Mouse (Mus musculus): ENCODE results near the gene Mogs.

Mogs gene

DNA sequence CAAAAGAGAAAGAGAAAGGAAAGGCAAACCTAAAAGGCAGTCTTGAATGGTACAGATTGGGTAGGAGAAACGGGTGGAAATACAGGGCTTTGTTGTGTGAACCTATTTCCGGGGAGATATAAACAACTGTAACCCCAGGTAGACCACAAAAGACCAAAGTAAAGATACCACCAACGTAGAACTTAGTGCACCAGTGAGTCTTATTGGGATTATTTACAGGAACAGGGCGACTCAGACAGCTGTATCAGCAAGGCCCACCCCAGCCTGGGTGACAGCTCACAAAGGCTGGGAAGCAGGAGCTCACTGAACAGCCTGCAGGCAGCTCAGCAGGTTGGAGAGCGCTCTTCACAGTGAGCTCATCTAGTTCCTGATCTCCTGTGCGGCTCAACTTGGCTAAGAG, 19.3 kb upstream of the Mogs start:
- DNase-seq (ENCODE audit: low spot score), result no peak

GRCm38 (mm10) chr6:83098411-83098810, 16.9 kb upstream of the Mogs start:
- DNase-seq (ENCODE audit: low spot score), result no peak

DNA sequence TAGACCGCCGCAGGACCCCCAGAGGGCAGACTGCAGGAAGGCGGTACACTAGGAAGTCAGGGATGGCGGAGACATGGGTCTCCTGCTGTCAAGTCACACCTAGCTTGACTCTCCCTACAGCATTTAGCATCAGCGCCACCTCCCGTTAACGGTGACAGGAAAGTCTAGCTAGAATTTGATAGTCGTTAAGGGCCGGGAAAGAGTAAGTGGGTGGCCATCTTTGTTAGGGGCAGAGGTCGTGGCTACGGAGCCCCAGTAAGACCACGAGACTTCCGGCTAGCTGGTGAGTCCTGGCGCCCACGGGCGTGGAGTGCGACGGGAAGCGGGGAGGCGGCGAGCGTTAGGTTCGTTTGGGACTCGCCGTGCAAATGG, 14.0 kb upstream of the Mogs start, which contains the start of the genes Ccdc142 and Gm42688:
TSS of gene Ccdc142 (plus strand) at position 286 of the 372 bp plus-strand sequence.
TSS of gene Gm42688 (plus strand) at position 302 of the 372 bp plus-strand sequence.
- DNase-seq (ENCODE audit: low spot score), result peak; percentile 87

- DNase-seq (ENCODE audit: low spot score), result peak; percentile 73
Measured at GRCm38 (mm10) chr6:83101688-83102556, 13.4 kb upstream of the Mogs start.

DNA sequence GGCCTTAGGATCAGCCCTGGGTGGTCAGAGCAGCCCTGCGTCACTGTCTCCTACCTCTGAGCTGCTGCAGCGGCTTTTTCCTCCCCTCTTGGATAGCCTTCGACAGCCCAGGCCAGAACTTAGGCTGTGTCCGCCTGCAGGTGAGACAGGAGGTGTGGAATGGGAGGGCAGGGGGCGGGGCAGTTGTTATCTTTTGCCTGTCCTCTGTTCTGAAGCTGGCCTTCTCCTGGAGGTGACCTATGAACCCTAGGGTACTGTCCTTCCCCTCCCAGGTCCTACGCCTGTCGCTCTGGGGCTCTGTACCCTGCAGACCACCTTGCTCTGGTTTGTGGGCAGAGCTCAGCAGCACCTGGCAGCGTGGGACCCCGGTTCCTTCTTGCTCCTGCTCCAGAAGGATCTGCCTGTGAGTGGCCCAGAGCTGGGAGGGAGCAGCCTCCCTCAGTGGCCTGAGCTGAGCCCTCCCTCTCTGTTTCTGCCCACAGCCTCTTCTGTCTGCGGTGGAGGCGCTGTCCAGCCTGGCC, 12.1 kb upstream of the Mogs start:
- no peak for DNase-seq (ENCODE audit: low spot score)

DNA sequence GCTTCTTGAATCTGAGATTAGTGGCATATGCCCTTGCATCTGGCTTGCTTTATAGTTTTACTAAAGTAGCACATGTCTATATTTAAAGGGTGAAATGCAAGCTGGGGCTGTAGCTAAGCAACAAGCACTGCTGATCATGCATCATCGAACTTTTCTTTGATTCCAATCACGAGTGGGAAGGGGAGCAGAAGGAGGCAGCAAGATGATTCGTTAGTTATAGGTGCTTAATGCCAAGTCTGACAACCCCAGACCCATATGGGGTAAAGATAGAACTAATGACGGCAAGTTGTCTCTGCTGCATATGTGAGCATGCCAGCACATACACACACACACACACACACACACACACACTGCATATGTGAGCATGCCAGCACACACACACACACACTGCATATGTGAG, 11.1 kb upstream of the Mogs start:
- DNase-seq (ENCODE audit: low spot score), result no peak

- DNase-seq (ENCODE audit: low spot score), result peak; percentile 77
Measured at GRCm38 (mm10) chr6:83107566-83108400, 7.5 kb upstream of the Mogs start.

- peak; percentile 81 for DNase-seq (ENCODE audit: low spot score)
Measured at GRCm38 (mm10) chr6:83108762-83109668, 6.3 kb upstream of the Mogs start, which contains the start of gene Mrpl53. Mrpl53 (plus strand) TSS chr6:83109040.

DNA sequence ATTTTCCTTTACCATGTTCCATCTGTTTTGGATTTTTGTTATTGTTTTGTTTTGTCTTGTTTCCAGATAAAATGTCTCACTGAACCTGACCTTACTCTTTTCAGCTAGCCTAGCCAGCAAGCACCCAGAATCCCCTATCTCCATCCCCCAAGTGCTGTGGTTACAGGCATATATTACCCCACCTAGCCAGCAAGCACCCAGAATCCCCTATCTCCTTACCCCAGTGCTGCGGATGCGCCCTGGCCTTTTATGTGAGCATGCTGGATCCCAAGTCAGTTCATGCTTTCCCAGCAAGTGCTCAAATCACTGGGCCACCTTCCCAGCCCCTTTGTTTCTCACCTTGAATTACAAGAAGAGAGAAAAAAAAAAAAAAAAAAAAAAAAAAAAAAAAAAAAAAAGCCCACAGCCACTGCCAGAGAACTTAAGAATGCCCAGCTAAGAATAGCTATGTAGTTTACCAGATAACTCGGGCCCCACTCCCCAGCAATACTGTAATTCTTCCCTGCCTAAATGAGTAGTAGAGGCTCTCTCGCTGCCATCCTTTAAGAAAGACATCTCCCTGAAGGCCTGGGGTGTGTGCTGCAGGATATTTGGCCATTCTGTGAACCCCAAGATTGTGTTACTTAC, 3.7 kb upstream of the Mogs start:
- DNase-seq (ENCODE audit: low spot score), result no peak

- no peak for DNase-seq (ENCODE audit: low spot score)
Measured at GRCm38 (mm10) chr6:83115682-83116372, 531 bp downstream of the Mogs start.

DNA sequence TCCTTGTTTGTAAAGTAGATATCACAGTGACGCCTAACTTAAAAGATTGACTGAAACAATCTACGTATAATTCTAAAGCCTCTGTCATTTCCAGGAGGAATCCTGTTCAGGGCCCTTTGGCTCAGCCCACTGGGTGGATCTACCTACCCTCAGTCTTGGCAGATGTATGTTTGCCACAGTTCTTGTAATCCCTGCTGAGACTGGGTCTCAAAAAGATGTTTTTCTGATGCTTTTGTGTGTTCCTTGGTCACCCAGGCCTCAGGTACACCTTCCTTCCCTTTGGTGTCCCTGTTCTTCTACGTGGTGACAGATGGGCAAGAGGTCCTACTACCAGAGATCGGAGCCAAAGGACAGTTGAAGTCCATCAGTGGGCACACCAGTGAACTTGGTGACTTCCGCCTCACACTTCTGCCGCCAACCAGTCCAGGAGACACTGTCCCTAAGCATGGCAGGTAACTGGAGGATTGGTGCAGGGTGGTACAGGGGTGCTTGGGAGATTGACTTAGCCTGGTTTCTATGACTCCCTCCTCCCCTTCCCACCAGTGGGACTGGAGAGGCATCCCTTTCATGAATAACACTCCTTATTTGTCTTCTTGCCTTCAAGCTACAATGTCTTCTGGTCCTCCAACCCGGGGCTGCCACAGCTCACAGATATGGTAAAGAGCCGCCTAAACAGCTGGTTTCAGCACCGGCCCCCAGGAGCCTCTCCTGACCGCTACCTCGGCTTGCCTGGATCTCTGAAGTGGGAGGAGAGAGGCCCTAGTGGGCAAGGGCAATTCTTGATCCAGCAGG, 1.3 kb downstream of the Mogs start:
- no peak for DNase-seq (ENCODE audit: low spot score)

DNA sequence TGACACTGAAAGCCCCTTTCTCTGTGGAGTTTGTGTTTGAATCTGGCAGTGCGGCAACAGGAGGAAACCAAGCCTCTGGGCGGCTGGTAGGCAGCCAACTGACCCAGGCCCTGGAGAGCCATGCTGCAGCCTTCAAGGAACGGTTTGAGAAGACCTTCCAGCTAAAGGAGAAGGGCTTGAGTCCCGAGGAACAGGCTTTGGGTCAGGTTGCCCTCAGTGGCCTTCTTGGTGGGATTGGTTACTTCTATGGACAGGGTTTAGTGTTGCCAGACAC, 1.8 kb downstream of the Mogs start:
- DNase-seq (ENCODE audit: low spot score), result no peak

GRCm38 (mm10) chr6:83117616-83118015, 2.3 kb downstream of the Mogs start:
- DNase-seq (ENCODE audit: low spot score), result peak; percentile 24

GRCm38 (mm10) chr6:83118369-83118768, 3.1 kb downstream of the Mogs start:
- no peak for DNase-seq (ENCODE audit: low spot score)

DNA sequence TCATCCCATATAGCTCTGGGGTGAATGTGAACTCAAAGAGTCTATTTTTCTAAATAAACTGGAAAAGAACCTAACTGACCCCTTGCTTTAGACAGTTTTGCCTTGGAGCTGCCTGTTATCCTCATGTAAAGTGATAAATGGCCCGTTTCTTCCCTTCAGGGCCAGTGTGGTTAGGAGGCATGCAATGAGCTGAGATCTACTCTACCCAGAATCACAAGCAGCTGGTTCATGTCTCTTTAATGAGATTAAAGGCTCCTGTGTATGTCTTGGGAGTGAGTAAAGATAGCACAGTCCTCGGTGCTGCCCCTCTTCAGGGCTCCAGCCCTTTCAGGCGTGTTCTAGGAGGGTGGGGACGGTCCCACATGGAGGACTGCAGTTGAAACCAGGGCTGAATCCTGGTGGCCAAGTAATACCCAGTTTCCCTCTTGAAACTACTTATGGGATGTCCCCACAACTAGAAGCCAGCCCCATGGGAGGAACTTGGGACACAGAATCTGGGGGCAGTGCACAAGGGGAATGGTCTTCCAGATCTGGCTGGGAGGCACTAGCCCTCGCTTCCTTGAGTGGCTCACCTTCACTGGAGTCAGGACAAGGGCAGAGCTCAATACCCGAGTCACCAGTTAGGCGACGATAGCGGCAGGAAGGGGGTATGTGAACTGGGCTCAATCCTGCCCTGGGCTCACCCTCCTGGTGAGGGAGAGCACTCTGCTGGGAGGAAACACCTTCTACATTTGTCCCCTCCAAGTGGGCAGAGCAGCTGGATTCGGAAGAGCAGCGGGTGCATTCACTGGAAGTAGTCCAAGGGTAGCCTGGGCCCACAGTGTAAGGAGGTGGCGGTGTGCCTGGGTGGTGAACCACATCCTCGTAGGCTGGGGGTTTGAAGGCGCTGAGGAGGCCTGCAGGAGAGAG, 3.8 kb downstream of the Mogs start:
- peak; percentile 19 for DNase-seq (ENCODE audit: low spot score)

GRCm38 (mm10) chr6:83119734-83120051, 4.4 kb downstream of the Mogs start:
- DNase-seq (ENCODE audit: low spot score), result peak; percentile 42

GRCm38 (mm10) chr6:83120930-83121862, 5.9 kb downstream of the Mogs start, which contains the start of gene Wbp1:
Wbp1 (minus strand) TSS chr6:83121559.
- peak; percentile 88 for DNase-seq (ENCODE audit: low spot score)

All from ovary, postnatal 36 days (tissue).